Mouse (Mus musculus) neural tube, embryonic 15.5 days (tissue): ENCODE measurements at regions not wholly inside any gene's neighbourhood (a gene's known extent, or its start where the extent isn't known, plus 50 kb on each side); places are given as distances from the start of the nearest gene placed in this dataset.

Experiments
- ATAC-seq: fragments of 200-750 bp; cut with Nextera tagmentation; 2 replicates; pipeline ENCODE4 v1.8.0; 2017; ENCODE audit warnings: mild to moderate bottlenecking, moderate TSS enrichment, moderate library complexity; ENCODE audit not compliant: low FRiP score
- H3K27ac ChIP-seq: fragments of 300-500 bp; sonication (generic); replicated peaks from 2 replicates; pipeline ENCODE4 v1.5.1; 2015; ENCODE audit warnings: mild to moderate bottlenecking, inconsistent platforms
- H3K27me3 ChIP-seq: fragments of 300-500 bp; sonication (generic); replicated peaks from 2 replicates; pipeline ENCODE4 v1.6.1; 2015; ENCODE audit warnings: inconsistent platforms
- H3K36me3 ChIP-seq: fragments of 300-500 bp; sonication (generic); 2 replicates; pipeline ENCODE4 v1.6.1; 2015; ENCODE audit warnings: inconsistent platforms
- H3K4me1 ChIP-seq: fragments of 300-500 bp; sonication (generic); 2 replicates; pipeline ENCODE4 v1.6.1; 2015; ENCODE audit warnings: inconsistent platforms
- H3K4me2 ChIP-seq: fragments of 300-500 bp; sonication (generic); 2 replicates; pipeline ENCODE4 v1.6.1; 2015; ENCODE audit warnings: inconsistent platforms, mild to moderate bottlenecking, moderate library complexity
- H3K4me3 ChIP-seq: fragments of 300-500 bp; sonication (generic); replicated peaks from 2 replicates; pipeline ENCODE4 v1.5.1; 2015; ENCODE audit warnings: mild to moderate bottlenecking, inconsistent platforms
- H3K9ac ChIP-seq: fragments of 300-500 bp; sonication (generic); replicated peaks from 2 replicates; pipeline ENCODE4 v1.6.1; 2015; ENCODE audit warnings: mild to moderate bottlenecking, inconsistent platforms
- H3K9me3 ChIP-seq: fragments of 300-500 bp; sonication (generic); replicated peaks from 2 replicates; pipeline ENCODE4 v1.6.1; 2016; ENCODE audit warnings: inconsistent platforms
- WGBS: fragments of 180-500 bp; shearing (Covaris S2); methylation state at CpG from one replicate; pipeline ENCODE4 v1.1.7; 2015; ENCODE audit warnings: mixed read lengths; 5-methylcytosine and 5-hydroxymethylcytosine counted together

DNA sequence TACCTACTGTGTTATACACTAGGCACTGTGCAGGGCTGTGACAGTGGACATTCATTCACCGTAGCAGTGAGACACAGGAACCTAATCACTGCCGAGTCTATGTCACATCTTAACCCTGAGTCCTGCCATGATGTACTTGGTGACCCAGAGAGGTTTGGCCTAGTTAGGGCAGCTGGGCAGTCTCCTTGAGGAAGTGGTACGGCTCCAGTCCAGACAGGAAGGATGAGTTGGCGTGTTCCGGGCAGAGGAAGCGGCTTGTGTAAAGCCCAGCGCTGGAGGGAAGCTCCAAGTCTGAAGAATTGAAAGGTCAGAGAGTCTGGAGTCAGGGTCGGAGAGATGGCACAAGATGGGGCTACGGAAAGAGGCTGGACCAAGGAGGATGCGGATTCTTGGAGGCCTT is 99.4 kb upstream of the Smim15 start:
- Histone ChIP-seq H3K9me3 (no peaks in the 10 kb centered on the region), H3K36me3 (no peaks in the 10 kb centered on the region), H3K27me3 (no peaks in the 10 kb centered on the region), H3K4me2 (no peak overlapping the region), H3K4me1 (peaks cover 8% of the 10 kb centered on the region), H3K4me3 (no peak overlapping the region), H3K27ac (no peak overlapping the region), H3K9ac (no peak overlapping the region)
- ATAC-seq: no peak
- 83% methylated on average over 10 of the region's 10 CpGs for WGBS

DNA sequence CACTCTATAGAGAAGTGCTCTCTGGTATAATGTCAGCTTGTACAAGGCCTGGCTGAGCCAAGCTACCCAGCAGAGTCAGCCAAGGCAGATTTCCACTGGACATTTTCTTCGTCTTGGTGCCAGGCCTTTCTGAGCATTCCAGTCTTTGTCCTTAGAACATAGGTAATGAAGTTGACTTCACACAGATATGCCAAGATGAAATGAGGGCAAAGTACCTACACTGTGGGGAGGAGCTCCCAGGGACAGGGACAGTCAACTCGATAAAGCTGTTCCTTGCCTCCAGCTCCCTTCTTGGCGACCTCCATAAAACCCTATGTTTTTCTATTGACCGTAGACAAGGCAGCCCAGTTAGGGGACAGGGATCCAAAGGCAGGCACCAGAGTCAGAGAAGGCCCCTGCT is 101.3 kb upstream of the Smim15 start:
- ATAC-seq: no peak
- H3K4me2 ChIP-seq: no peak overlapping the region
- H3K27ac ChIP-seq: no peak overlapping the region
- no peak overlapping the region for H3K4me3 ChIP-seq
- H3K36me3 ChIP-seq: no peaks in the 10 kb centered on the region
- WGBS: 51% methylated on average over 4 of the region's 4 CpGs
- H3K9me3 ChIP-seq: no peaks in the 10 kb centered on the region
- H3K4me1 ChIP-seq: peaks cover 8% of the 10 kb centered on the region
- no peak overlapping the region for H3K9ac ChIP-seq
- H3K27me3 ChIP-seq: no peaks in the 10 kb centered on the region

DNA sequence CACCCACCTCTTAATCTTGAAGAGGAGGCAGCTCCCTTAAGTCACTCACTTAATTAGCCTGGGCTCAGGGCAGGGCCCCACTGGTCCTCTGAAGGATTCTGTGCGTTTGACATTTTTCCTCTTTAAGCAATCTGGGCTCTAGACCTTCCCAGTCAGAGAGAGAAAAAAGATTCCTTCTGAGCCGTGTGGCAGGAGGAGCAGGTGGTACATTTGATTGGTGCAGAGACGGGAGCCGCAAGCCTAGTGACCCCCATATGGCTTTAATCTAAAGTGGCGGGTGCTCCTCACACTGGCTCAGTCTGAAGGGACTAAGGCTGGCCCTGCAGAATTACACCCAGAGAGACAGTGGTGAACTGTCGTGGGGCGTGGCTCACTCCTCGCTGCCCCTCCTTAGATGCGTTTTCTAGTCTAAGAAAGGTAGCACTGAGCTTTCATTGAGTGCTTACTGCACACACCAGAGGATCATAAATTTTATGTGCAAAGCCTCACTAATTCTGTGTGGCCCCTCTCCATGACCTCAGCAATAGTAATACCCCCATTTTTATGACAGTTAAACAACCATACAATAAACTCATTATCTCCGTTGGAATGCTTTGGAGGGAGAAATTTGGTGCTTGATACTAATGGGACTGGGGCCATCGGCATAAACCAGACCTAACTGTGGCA is 101.8 kb upstream of the Smim15 start:
- H3K4me2 ChIP-seq: 0 out of 2 replicates have a peak overlapping the region, but pooled peaks have one; percentile 15
- no peaks in the 10 kb centered on the region for H3K36me3 ChIP-seq
- H3K27me3 ChIP-seq: no peaks in the 10 kb centered on the region
- H3K9me3 ChIP-seq: no peaks in the 10 kb centered on the region
- H3K4me1 ChIP-seq: peaks cover 8% of the 10 kb centered on the region
- H3K4me3 ChIP-seq: no peak overlapping the region
- WGBS: 16% methylated on average over 11 of the region's 11 CpGs
- no peak overlapping the region for H3K27ac ChIP-seq
- 0 out of 2 replicates have a peak, but pooled peaks have one; percentile 14 for ATAC-seq
- H3K9ac ChIP-seq: no peak overlapping the region

DNA sequence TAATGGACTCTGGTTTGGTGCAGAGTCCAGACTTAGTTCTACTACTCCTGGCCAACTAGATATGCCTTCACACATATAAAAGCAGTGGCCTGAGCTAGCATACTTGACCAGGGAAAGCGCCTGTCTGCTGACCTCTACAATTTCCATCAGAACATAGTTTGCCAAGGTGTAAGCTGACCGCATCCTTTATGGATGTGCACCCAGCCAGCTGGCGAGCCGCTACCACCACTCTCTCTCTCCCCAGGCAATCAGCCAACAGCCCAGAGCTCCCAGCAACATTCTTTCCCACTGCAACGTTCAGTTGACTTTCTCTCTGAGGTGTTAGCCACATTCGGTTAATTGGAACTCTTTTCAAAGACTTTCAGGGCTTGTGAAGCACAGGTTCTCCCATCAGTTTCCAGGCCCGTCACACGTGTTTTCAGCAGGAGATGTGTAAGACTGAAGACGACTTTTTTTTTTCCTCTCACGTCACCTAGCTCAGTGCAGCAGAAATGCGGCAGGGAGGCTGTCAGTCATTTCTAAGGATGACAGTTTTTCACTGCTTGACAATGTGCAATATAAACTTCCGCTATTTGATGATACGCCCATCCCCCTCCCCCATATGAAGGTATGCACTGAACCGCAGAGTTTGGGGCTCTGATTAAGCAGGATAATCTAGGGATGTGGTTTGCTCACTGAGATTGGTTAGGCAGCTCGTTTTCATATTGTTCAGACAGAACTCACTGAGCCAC is 104.2 kb upstream of the Smim15 start:
- H3K4me2 ChIP-seq: no peak overlapping the region
- H3K27ac ChIP-seq: no peak overlapping the region
- no peaks in the 10 kb centered on the region for H3K9me3 ChIP-seq
- no peak for ATAC-seq
- WGBS: 55% methylated on average over 15 of the region's 15 CpGs
- H3K36me3 ChIP-seq: no peaks in the 10 kb centered on the region
- H3K9ac ChIP-seq: no peak overlapping the region
- no peaks in the 10 kb centered on the region for H3K27me3 ChIP-seq
- H3K4me1 ChIP-seq: peaks cover 8% of the 10 kb centered on the region
- no peak overlapping the region for H3K4me3 ChIP-seq

GRCm38 (mm10) chr13:107935611-107936010 is 108.6 kb upstream of the Smim15 start:
- no peaks in the 10 kb centered on the region for H3K9me3 ChIP-seq
- H3K4me3 ChIP-seq: no peak overlapping the region
- H3K36me3 ChIP-seq: no peaks in the 10 kb centered on the region
- no peak overlapping the region for H3K9ac ChIP-seq
- H3K4me2 ChIP-seq: no peak overlapping the region
- WGBS: 73% methylated on average over 12 of the region's 12 CpGs
- no peaks in the 10 kb centered on the region for H3K27me3 ChIP-seq
- peaks cover 9% of the 10 kb centered on the region for H3K4me1 ChIP-seq
- H3K27ac ChIP-seq: no peak overlapping the region
- no peak for ATAC-seq

DNA sequence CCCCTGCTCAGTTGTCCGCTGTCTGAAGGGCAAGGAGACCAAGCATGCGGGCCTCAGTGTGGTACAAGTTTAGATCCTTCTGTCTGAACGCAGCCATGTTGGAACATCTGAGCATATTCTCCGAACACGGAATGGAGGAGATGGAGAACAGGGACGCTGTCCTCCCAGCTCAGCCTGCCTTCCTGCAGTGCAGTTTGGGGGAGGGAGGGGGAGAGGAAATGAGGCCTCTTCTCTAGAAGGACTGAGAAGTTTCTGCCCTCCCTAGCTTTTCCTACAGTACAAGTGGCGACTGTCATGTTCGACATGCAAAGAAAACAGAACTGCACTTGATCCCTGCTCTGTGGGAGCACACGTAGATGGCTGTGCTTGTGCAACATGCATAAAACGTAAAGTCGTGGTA is 109.6 kb upstream of the Smim15 start:
- H3K4me3 ChIP-seq: no peak overlapping the region
- H3K9me3 ChIP-seq: no peaks in the 10 kb centered on the region
- H3K4me1 ChIP-seq: peaks cover 9% of the 10 kb centered on the region
- peak overlapping the region; percentile 7; the same call in 1 of the 2 replicates for H3K4me2 ChIP-seq
- H3K9ac ChIP-seq: no peak overlapping the region
- H3K27me3 ChIP-seq: no peaks in the 10 kb centered on the region
- 53% methylated on average over 11 of the region's 11 CpGs for WGBS
- ATAC-seq: 0 out of 2 replicates have a peak, but pooled peaks have one; percentile 18
- no peaks in the 10 kb centered on the region for H3K36me3 ChIP-seq
- H3K27ac ChIP-seq: no peak overlapping the region

- Histone ChIP-seq H3K4me1 (peaks cover 12% of the 10 kb centered on the region), H3K9me3 (no peaks in the 10 kb centered on the region), H3K27me3 (no peaks in the 10 kb centered on the region), H3K4me3 (no peak overlapping the region), H3K36me3 (no peaks in the 10 kb centered on the region), H3K27ac (no peak overlapping the region), H3K4me2 (peak overlapping the region; percentile 7; the same call in 1 of the 2 replicates), H3K9ac (no peak overlapping the region)
- 48% methylated on average over 17 of the region's 17 CpGs for WGBS
- ATAC-seq: peak; percentile 45; the same call in 1 of the 2 replicates
Measured at GRCm38 (mm10) chr13:107933598-107934571, 110.4 kb upstream of the Smim15 start.

- Histone ChIP-seq H3K4me2 (no peak overlapping the region), H3K4me1 (peaks cover 12% of the 10 kb centered on the region), H3K27me3 (no peaks in the 10 kb centered on the region), H3K9me3 (no peaks in the 10 kb centered on the region), H3K4me3 (no peak overlapping the region), H3K9ac (no peak overlapping the region), H3K27ac (no peak overlapping the region), H3K36me3 (no peaks in the 10 kb centered on the region)
- no peak for ATAC-seq
- 50% methylated on average over 12 of the region's 12 CpGs for WGBS
Measured at GRCm38 (mm10) chr13:107932423-107933032, 111.7 kb upstream of the Smim15 start.

DNA sequence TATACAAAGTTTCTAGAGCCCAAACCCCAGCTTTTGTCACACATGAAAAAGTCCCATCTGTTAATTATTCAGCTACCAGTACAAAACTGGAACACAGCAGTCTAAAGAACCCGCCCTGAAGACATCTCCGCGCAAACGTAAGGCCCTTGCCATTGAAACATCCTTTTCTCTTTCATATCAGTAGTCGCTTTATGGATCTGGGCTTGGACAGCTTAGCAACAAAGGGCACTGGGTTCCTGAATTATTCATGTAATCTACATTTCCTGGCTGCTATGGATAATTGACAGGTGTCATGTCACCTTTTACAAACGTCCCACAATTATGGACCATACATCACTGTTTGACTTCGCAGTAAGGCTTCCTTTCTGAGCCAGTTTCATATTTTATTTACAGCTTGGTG is 113.0 kb upstream of the Smim15 start:
- Histone ChIP-seq H3K36me3 (no peaks in the 10 kb centered on the region), H3K27me3 (no peaks in the 10 kb centered on the region), H3K9me3 (no peaks in the 10 kb centered on the region), H3K4me1 (peaks cover 12% of the 10 kb centered on the region), H3K9ac (no peak overlapping the region), H3K4me2 (no peak overlapping the region), H3K4me3 (no peak overlapping the region), H3K27ac (no peak overlapping the region)
- no peak for ATAC-seq
- WGBS: 68% methylated on average over 7 of the region's 7 CpGs

GRCm38 (mm10) chr13:107927499-107928215 is 116.6 kb upstream of the Smim15 start:
- Histone ChIP-seq H3K36me3 (no peaks in the 10 kb centered on the region), H3K27me3 (no peaks in the 10 kb centered on the region), H3K9me3 (no peaks in the 10 kb centered on the region), H3K27ac (no peak overlapping the region), H3K4me1 (peaks cover 16% of the 10 kb centered on the region), H3K4me2 (no peak overlapping the region), H3K9ac (no peak overlapping the region), H3K4me3 (no peak overlapping the region)
- ATAC-seq: no peak
- WGBS: 76% methylated on average over 10 of the region's 10 CpGs

GRCm38 (mm10) chr13:107925470-107925869 is 118.8 kb upstream of the Smim15 start:
- ATAC-seq: no peak
- no peak overlapping the region for H3K4me3 ChIP-seq
- no peaks in the 10 kb centered on the region for H3K9me3 ChIP-seq
- 58% methylated on average over 8 of the region's 8 CpGs for WGBS
- peaks cover 12% of the 10 kb centered on the region for H3K4me1 ChIP-seq
- no peak overlapping the region for H3K27ac ChIP-seq
- H3K9ac ChIP-seq: no peak overlapping the region
- no peaks in the 10 kb centered on the region for H3K36me3 ChIP-seq
- no peak overlapping the region for H3K4me2 ChIP-seq
- H3K27me3 ChIP-seq: no peaks in the 10 kb centered on the region
